Mouse (Mus musculus) mature B cell (primary cell): ENCODE data around the gene Gm17267.
"Not testable (repeated sequence)": the region's sequence is repeated elsewhere in the genome, so short reads cannot be mapped to it uniquely, and the experiment has no call there.

ENCODE experiments used
- in situ Hi-C: fragments of 300-500 bp; cut with MboI; formaldehyde crosslinking; loops from 2 replicates; pipeline ENCODE4 v1.14.3; 2019

Gm17267 gene

DNA sequence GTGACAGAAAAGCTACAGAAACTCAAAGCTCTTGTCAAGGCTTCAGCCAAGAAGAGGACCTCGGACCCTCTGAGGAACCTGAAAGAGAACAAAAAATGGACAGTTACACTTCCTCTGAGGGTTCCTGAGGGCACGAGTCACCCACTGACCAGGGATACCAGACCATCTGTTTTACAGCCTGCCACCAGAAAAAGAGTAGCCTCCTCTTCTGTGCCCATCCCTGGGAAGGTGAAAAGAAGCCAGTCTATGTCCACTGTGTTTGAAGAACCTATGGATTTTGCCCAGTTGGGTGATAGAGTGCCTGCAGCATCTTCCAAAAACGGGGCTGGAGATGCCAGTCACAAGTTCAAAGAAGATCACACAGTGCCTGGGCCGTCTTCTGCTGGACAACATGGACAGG, at the start of gene Gm17267:
TSS of gene Gm17267 (plus strand) at position 301 of the 400 bp plus-strand sequence.
- in situ Hi-C loops: not testable (repeated sequence)
